Mouse (Mus musculus) cerebellum, adult 11 months (tissue): ENCODE measurements around the gene Brd4.
A peak's percentile ranks its signal among the peaks of the same experiment; 100 is the strongest.
"Not testable (repeated sequence)": the region's sequence is repeated elsewhere in the genome, so short reads cannot be mapped to it uniquely, and the experiment has no call there.

ENCODE experiments used
- DNase-seq: peaks from one replicate; pipeline ENCODE4 v3.0.0; 2022

The Brd4 gene

GRCm38 (mm10) chr17:32215587-32215986, 68.9 kb downstream of the Brd4 start:
- DNase-seq = not testable (repeated sequence)

- not testable (repeated sequence) for DNase-seq
These were observed 73.0 kb downstream of the Brd4 start for GRCm38 (mm10) chr17:32211554-32211953.

DNA sequence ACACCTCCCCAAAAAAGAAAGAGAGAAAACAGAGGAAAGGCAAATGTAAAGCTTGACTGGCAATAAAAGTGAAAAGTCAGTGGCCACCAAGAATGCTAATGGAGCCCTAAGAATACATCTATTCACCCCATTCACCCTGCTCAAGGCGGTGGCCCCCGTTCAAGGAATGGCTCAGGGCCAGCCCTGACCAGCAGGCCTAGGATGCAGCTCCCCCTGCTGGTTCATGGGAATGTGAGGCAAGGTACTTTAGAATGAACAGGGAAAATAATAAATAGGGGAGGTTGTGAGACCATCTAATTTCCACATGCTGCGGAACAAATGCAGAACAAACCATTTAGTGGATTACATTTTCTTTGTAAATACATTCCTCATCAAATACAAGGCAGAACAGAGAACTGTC, 74.8 kb downstream of the Brd4 start:
- peak; percentile 57 for DNase-seq

DNA sequence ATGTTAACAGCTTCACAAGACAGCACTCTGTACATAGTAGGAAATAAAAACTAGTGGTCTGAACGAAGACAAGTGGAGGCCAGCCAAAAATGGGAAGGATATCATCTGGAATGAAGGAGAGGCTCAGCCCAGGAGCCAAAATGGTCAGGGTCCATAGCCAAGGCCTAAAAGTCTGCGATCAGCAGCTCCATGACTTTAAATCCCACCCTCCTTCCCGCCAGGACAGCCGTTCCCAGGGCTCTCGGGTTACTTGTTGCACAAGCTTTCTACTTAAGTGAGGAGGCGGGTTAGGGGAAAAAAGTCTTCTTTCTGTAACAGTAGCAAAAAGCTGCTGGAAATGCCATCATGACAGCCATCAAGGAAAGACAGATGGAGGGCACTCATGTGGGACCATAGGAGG, 75.4 kb downstream of the Brd4 start:
- no peak for DNase-seq

- DNase-seq = no peak
These were observed 76.8 kb downstream of the Brd4 start for GRCm38 (mm10) chr17:32207586-32208245.

DNA sequence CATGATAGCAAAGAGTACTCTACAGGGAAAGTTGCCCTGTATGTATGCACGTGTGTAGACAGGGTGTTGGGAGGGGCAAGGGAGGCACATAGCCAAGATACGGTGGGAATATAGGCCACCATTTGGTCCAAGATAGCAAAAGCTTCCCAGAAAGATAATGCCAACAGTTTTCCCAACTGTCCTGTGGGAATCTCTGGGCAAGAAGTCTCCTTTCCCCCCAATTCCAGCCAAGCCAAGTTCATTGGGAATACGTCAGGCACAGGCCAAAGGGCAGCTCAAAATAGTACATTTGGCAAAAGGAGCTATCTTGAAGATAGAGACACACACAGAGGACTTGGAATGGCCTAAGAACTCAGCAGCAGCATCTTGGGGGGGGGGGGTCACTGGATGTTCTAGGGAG, 79.2 kb downstream of the Brd4 start:
- DNase-seq = no peak

DNA sequence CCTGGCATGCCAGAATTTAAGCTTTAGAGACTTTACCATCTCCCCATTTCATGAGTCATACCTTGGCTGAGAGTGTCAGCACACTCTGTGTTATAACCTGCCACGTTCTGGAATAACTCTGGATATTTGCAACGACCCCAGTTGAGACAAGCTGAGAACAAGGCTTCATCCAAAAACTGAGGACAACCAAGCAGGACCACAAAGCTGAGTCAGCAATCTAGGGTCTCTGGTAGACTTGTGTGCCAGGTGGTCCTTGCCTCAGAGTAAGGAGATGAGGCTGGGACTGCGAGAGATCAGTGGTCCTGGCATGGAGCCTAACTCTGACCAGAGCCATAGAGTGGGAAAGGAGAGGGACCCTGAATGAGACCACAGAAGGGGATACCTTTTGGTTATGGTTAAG, 81.5 kb downstream of the Brd4 start:
- DNase-seq = no peak

GRCm38 (mm10) chr17:32201086-32201485, 83.4 kb downstream of the Brd4 start:
- no peak for DNase-seq

DNA sequence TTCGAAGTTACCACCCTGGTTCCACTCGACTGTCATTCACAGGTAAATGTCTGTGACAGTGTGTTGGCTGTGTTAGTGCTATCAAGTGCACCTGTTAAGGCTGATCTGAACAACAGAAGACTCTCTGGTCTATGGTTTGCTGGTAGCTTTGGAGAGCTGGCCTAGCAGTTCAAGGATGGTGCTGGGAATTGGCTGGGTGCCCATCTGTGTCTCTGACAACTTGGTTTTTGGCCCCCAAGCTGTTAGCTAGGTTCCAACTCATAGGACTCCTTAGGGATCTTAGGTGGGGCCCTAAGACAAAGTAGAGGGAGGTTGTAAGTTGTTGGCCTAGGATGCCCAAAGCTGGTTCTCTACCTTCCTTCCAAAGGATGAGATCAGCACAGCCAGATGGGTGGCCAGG, 84.7 kb downstream of the Brd4 start:
- DNase-seq = no peak

DNA sequence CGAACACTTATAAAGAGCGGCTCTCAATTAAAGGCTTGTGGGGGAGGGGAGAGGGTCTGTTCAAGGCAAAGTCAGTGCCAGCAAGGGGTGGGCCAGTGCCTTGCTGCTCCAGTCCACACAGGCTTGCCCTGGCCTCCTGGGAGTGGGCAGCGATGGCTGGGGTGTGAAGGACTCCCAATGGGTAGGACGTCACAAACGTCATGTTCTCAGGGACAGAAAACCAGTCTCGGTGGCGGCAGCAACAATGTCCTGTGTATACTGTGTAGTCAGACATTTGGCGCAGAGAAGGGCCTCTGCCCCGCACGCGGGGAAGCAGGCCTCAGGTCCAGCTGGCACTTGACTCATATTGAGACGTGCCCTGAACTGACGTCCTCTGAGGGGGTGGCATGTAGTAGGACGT, 87.4 kb downstream of the Brd4 start:
- DNase-seq = no peak

GRCm38 (mm10) chr17:32195725-32196124, 88.8 kb downstream of the Brd4 start:
- DNase-seq = no peak

GRCm38 (mm10) chr17:32193010-32193409, 91.5 kb downstream of the Brd4 start:
- no peak for DNase-seq

- no peak for DNase-seq
These were observed 94.7 kb downstream of the Brd4 start for GRCm38 (mm10) chr17:32189850-32190249.

- no peak for DNase-seq
These were observed 95.5 kb downstream of the Brd4 start, which contains the start of gene Ephx3 for GRCm38 (mm10) chr17:32188863-32189636. Ephx3 (minus strand) TSS chr17:32189549.

GRCm38 (mm10) chr17:32183017-32183416, 101.5 kb downstream of the Brd4 start:
- DNase-seq = no peak

DNA sequence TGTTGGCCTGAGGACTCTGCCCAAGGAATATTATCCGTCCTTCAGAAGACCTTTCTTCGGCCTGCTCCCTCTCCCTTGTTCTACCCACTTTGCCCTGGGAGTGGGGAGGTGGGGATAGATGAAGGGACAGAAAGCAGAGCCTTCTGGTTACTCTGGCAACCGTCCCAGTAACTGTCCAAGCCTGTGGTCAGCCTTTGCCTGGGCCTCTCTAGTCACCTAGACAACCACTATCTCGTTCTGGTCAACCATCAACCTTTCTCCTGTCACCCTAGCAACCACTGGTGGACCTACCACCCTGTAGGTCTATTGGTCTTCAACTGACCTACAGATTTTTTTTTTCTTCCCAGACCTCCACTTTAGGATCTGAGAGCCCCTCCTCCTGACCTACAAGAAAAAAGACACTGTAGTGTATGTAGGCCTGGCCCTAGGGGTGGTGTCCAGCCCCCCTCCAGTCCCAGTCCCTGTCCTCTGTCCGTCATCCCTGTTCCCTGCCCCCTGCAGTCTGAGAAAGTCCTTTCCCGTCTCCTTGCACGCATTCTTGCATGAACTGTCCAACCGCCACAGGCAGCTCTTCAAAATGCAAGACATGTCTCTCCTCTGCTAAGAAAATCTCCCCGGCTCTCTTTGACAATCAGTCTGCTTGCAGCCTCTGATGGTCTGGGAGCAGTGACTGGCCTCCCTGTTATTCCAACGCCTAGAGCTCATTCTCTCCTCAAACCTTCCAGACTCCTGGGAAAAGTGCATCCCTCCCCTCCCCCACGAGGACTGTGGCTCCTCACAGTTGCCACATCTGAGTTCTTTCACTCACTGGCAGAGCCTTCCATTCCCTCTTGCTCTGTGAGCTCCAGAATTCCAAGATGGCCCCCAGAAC, 104.7 kb downstream of the Brd4 start:
- DNase-seq = no peak

DNA sequence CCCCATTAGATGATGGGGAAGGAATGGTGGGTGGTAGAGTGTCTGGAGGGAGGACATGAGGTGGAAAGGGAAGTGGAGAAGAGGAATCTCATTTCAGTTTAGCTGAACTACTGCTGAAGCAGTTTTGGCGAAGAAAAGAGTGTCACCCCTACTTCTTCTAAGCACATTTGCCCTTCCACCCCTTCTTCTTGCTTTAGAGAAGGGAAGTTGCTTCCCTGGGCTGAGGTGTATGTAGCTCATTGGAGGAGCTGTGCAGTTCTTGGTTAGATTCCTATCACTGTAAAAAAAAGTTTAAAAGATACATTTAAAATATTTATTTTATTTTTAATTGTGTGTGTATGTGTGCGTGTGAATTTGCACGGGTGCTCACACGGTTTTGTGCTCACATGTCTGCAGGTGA, 107.6 kb downstream of the Brd4 start:
- DNase-seq = no peak

GRCm38 (mm10) chr17:32173166-32173565, 111.4 kb downstream of the Brd4 start:
- DNase-seq = no peak

- no peak for DNase-seq
These were observed 112.0 kb downstream of the Brd4 start for GRCm38 (mm10) chr17:32172485-32172884.

- DNase-seq = no peak
These were observed 114.8 kb downstream of the Brd4 start for GRCm38 (mm10) chr17:32169518-32170225.

GRCm38 (mm10) chr17:32166687-32167086, 117.8 kb downstream of the Brd4 start, which contains the start of gene Notch3:
Notch3 (minus strand) TSS chr17:32166852.
- DNase-seq = no peak

- DNase-seq = no peak
These were observed 118.5 kb downstream of the Brd4 start for GRCm38 (mm10) chr17:32165803-32166595.
